Mouse (Mus musculus): Measurements from ENCODE around the gene Mpig6b. TPM values are rescaled to one million over a fixed set of nuclear protein-coding genes. Genes with fewer than 3 reads are reported as not detected.

Mpig6b gene
- polyA plus RNA-seq, 1 experiment from 2014 or later = 0.68 TPM

DNA sequence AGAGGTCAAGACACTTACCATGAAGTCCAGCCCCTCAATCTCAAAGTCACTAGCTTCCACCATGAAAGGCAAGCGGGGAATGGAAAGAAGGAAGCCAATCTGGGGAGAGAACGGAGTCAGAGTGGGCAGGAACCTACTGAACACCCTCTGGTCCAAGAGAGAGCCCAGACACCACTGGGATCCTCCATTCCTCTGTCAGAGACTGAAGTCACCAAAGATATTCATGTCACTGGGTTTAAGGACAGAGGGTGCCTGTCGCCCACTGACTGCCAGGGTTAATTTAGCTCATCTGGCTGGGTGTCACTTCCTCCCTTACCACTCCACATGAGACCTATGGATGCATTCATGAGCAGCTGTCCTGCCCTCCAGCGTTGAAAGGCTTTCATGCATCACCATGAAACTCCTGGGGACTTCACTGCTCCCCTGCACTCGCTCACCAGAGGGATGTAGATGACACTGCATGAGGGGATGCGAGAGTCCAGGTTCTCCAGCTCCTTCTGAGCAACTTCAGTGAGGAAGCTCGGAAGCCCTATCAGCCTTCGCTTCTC, 33.6 kb downstream of the Mpig6b start:
- Histone ChIP-seq H3K4me1 (replicated peaks) (peaks cover 8% of the 10 kb centered on the region), H3K27me3 (no peaks in the 10 kb centered on the region), H3K9me3 (no peaks in the 10 kb centered on the region), H3K36me3 (no peaks in the 10 kb centered on the region), H3K4me3 (replicated peaks) (no peak overlapping the region), H3K9ac (replicated peaks) (no peak overlapping the region), H3K27ac (no peak overlapping the region), H3K4me2 (no peak overlapping the region)
- WGBS = 69% methylated on average over 8 of the region's 8 CpGs
- no peak for ATAC-seq (ENCODE audit: insufficient number of reproducible peaks, insufficient read depth, low FRiP score, low TSS enrichment, low read depth)

DNA sequence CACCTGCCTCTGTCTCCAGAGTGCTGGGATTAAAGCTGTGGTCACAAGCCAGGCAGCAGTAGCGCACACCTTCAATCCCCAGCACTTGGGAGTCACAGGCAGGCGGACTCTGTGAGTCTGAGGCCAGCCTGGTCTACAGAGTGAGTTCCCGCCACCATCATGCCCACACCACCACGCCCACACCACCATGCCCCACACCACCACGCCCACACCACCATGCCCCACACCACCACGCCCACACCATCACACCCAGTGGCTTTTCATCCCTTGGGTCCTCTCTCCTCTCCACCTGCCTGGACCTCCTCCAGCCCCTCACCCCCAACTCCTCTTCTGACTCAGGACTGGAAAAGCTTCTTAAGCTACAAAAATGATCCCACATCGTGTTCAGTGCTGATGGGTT, 34.1 kb downstream of the Mpig6b start:
- ATAC-seq (ENCODE audit: insufficient number of reproducible peaks, insufficient read depth, low FRiP score, low TSS enrichment, low read depth) = no peak
- peaks cover 12% of the 10 kb centered on the region for H3K4me1 ChIP-seq (replicated peaks)
- no peak overlapping the region for H3K4me3 ChIP-seq (replicated peaks)
- H3K4me2 ChIP-seq = no peak overlapping the region
- H3K36me3 ChIP-seq = no peaks in the 10 kb centered on the region
- no peak overlapping the region for H3K27ac ChIP-seq
- 85% methylated on average over 7 of the region's 7 CpGs for whole genome bisulfite sequencing
- H3K27me3 ChIP-seq = no peaks in the 10 kb centered on the region
- no peak overlapping the region for H3K9ac ChIP-seq (replicated peaks)
- no peaks in the 10 kb centered on the region for H3K9me3 ChIP-seq

DNA sequence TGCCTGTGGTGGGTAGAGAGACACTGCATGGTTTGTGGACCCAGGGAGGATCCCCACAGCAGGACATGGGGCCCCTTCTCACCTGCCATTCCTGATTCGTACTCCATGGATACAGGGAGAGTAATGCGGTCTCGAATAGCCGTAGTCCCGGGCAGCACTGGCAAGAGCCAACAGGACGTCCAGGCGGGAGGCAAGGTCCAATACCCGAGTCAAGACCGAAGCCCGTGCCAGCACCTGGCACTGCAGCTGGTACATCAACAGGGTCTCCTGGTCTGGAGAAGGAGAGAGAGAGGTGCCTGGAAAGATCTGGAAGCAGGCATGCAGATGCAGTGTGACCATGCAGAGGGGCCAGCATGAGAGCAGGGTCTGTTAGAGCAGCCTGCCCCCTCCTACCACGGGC, 34.7 kb downstream of the Mpig6b start:
- Histone ChIP-seq H3K27ac (no peak overlapping the region), H3K36me3 (no peaks in the 10 kb centered on the region), H3K4me1 (replicated peaks) (peaks cover 13% of the 10 kb centered on the region), H3K4me2 (no peak overlapping the region), H3K9ac (replicated peaks) (0 out of 2 replicates have a peak overlapping the region, but pooled peaks have one; percentile 23), H3K9me3 (no peaks in the 10 kb centered on the region), H3K27me3 (no peaks in the 10 kb centered on the region), H3K4me3 (replicated peaks) (no peak overlapping the region)
- WGBS = 88% methylated on average over 11 of the region's 11 CpGs
- no peak for ATAC-seq (ENCODE audit: insufficient number of reproducible peaks, insufficient read depth, low FRiP score, low TSS enrichment, low read depth)

DNA sequence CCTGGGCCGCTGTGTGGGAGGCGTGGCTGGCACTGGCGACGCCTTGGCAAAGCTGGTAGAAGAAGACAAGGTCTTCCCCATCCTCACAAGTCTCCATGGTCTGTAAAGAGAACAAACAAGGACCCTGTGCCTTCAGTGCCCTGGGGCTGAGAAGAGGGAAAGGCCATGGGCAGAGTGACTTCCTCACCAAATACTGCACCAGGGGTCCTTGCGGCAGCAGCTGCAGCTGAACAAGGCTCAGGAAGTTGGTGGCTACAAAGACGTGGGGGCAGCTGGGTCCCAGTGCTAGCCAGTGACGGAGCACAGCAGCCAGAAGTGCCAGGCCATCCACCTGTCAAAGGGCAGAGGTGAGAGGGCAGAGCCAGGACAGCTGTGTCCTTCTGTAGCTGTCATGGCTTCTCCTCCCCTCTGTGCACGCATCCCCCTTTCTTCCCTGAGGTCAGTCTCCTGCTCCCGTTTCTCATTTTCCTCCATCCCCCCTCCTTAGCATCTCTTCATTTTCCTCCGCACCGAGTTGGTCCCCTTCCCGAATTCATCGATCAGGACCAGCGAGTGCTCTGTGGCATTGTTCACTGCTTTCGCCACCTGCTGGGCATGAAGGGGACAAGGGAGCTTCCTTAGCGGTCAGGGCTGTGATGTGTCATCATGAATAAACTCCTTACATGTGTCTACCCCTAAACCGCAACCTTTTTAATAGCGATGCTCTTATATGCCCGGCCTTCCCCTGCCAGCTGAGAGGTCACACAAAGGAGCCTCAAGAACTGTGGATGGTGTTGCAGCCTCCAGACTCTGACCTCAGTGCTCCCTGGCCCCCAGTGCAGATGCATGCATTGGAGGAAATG, 36.1 kb downstream of the Mpig6b start:
- no peaks in the 10 kb centered on the region for H3K27me3 ChIP-seq
- H3K4me2 ChIP-seq = no peak overlapping the region
- H3K36me3 ChIP-seq = no peaks in the 10 kb centered on the region
- no peak overlapping the region for H3K9ac ChIP-seq (replicated peaks)
- peaks cover 17% of the 10 kb centered on the region for H3K4me1 ChIP-seq (replicated peaks)
- no peak for ATAC-seq (ENCODE audit: insufficient number of reproducible peaks, insufficient read depth, low FRiP score, low TSS enrichment, low read depth)
- H3K4me3 ChIP-seq (replicated peaks) = no peak overlapping the region
- WGBS = 41% methylated on average over 19 of the region's 19 CpGs
- no peaks in the 10 kb centered on the region for H3K9me3 ChIP-seq
- H3K27ac ChIP-seq = no peak overlapping the region

DNA sequence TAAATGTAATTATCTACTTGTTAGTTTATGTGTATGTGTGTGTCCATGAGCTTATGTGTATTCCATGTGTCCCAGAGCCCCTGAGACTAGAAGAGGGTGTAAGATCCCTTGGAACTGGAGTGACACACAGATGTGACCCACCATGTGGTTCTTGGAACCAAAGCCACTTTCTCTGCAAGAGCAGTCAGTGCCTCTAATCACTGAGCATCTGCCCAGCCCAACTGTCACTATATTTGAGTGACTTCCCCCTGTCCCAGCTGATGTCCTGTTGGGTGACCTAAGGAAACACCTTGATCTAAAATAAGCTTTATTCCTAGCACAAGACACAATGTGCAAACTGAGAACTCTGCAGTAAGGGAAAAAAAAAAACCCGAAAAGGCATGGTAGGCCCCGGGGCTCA, 37.7 kb downstream of the Mpig6b start:
- Histone ChIP-seq H3K4me3 (replicated peaks) (no peak overlapping the region), H3K9ac (replicated peaks) (no peak overlapping the region), H3K9me3 (no peaks in the 10 kb centered on the region), H3K27ac (no peak overlapping the region), H3K36me3 (no peaks in the 10 kb centered on the region), H3K4me2 (no peak overlapping the region), H3K4me1 (replicated peaks) (peaks cover 17% of the 10 kb centered on the region), H3K27me3 (no peaks in the 10 kb centered on the region)
- no peak for ATAC-seq (ENCODE audit: insufficient number of reproducible peaks, insufficient read depth, low FRiP score, low TSS enrichment, low read depth)
- WGBS = 66% methylated on average over 2 of the region's 2 CpGs

DNA sequence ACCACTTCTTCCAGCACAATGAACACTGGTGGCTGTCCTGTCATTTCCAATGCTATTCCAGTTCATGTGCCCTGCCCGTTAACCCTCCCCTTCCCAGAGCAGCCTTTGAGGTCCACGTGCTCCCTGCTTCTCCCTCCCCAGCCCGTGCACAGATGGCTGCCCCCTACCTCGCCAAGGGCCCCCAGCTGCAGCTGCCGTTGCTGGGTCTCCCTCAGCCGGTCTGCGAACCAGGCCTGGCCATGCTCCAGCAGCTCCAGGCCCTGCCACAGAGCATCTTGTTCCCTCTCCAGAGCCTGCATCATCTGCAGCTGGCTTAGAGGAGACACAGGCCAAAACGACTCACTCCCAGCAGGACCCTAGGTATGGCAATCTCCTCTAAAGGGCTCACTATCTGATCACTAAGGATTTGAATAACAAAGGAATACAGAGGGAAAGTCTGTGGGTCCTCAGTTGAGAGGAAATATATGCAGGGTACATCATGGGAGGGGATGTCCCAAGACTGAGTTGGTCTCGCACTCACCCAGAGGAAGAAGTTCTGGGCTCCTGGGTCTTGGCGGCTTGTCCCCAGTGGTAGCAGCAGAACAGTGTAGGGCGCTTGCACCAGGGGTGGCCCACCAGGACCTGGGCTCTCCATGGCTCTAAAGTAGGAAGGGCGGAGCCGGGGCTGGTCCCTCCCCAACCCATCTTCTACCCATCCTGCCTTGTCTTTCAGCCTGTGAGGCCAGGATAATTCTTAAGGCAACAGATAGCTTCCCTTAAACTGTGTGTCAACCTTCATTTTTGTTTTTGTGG, 38.5 kb downstream of the Mpig6b start, which contains the start of gene Sapcd1:
Gene Sapcd1 (minus strand): TSS at position 740 of the 792 bp plus-strand sequence.
- Histone ChIP-seq H3K27me3 (no peaks in the 10 kb centered on the region), H3K4me2 (peak within 1 kb of the TSS; percentile 18), H3K9ac (replicated peaks) (0 out of 2 replicates have a peak within 1 kb of the TSS, but pooled peaks have one; percentile 8), H3K36me3 (no peaks in the 10 kb centered on the region), H3K4me1 (replicated peaks) (peaks cover 17% of the 10 kb centered on the region), H3K9me3 (no peaks in the 10 kb centered on the region), H3K4me3 (replicated peaks) (peak within 1 kb of the TSS; percentile 12; the same call in 1 of the 2 replicates), H3K27ac (peak within 1 kb of the TSS; percentile 63)
- ATAC-seq (ENCODE audit: insufficient number of reproducible peaks, insufficient read depth, low FRiP score, low TSS enrichment, low read depth) = 0 out of 2 replicates have a peak, but pooled peaks have one; percentile 50
- WGBS = 34% methylated on average over 13 of the region's 13 CpGs

DNA sequence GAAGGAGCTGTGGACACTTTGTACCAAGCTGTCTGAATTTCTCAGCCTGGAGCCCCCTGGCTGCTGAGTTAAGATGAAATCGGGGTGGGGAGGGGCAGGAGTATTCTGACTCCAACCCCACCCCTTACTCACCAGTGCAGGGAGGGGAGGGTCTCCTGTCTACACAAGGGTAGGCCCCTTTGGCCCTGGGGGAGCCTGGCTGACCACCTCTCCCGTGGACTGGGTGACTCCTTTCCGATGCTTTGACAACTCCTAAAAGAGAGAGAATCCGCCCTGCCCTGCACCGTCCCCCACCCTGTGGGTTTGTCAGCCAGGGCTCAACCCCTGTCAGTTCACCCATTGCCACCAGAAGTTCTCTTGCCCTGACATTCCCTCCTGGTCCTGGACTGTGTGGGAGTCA, 39.8 kb downstream of the Mpig6b start:
- no peak for ATAC-seq (ENCODE audit: insufficient number of reproducible peaks, insufficient read depth, low FRiP score, low TSS enrichment, low read depth)
- H3K4me1 ChIP-seq (replicated peaks) = peaks cover 23% of the 10 kb centered on the region
- WGBS = 84% methylated on average over 5 of the region's 5 CpGs
- no peak overlapping the region for H3K4me2 ChIP-seq
- no peak overlapping the region; the same call in 1 of the 2 replicates for H3K27ac ChIP-seq
- no peak overlapping the region for H3K9ac ChIP-seq (replicated peaks)
- no peaks in the 10 kb centered on the region for H3K36me3 ChIP-seq
- no peaks in the 10 kb centered on the region for H3K9me3 ChIP-seq
- H3K27me3 ChIP-seq = no peaks in the 10 kb centered on the region
- no peak overlapping the region for H3K4me3 ChIP-seq (replicated peaks)

DNA sequence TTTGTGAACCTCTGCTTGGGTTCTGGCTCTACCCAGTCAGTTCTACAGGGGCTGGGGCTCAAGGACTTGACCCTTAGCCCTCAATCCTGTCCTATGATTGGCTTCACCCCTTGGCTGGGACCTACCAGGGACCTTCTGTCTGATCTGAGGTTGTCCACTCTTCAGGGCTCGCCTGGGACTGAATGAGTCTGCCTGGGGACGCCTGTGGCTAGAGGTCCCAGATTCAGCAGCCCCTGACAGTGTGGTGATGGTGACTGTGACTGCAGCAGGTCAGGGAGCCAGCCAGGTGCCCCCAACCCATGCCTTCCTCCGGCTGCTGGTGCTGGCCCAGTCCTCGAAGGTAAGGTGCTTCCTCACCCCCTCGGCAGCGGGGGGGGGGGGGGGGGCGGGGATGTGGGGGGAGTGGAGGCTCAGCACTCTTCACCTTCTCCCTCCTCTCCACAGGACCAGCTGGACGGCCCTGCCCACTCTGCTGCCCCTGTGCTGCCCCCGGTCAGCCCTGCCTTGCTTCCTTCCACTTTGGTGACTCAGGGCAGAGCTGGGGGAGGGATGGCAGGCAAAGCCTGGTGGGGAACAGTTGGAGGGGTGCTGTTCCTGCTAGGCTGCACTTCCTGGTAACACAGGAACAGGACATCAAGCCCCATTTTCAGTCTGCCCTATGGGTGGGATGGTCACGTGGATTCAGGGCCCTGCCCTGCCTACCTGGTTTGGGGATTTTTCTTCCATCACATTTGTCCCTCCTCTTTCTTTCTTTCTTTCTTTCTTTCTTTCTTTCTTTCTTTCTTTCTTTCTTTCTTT, 41.1 kb downstream of the Mpig6b start:
- 62% methylated on average over 9 of the region's 10 CpGs for WGBS
- Histone ChIP-seq H3K36me3 (no peaks in the 10 kb centered on the region), H3K4me3 (replicated peaks) (no peak overlapping the region), H3K9me3 (no peaks in the 10 kb centered on the region), H3K9ac (replicated peaks) (peak overlapping the region; percentile 45; the same call in 1 of the 2 replicates), H3K4me1 (replicated peaks) (peaks cover 24% of the 10 kb centered on the region), H3K27ac (no peak overlapping the region), H3K4me2 (no peak overlapping the region), H3K27me3 (no peaks in the 10 kb centered on the region)
- ATAC-seq (ENCODE audit: insufficient number of reproducible peaks, insufficient read depth, low FRiP score, low TSS enrichment, low read depth) = no peak

DNA sequence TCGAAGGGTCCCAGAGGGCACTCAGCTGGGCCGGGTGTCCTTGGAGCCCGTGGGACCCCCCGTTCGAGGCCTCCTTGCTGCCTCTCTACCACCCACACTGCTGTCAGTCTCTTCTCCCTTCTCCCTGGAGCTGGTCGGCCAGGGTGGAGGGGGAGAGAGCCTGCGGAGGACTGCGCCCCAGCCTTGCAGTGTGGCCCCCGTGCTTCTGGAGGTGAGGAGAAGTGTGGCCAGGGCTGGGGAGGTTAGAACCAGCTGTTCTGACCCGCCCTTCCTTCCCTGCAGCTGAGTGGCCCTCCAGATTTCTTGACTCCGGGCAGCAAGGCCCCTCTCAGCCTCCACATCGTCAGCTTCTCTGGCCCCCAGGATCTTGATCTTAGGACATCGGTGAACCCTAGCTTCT, 41.7 kb downstream of the Mpig6b start:
- no peaks in the 10 kb centered on the region for H3K9me3 ChIP-seq
- peaks cover 20% of the 10 kb centered on the region for H3K4me1 ChIP-seq (replicated peaks)
- 82% methylated on average over 13 of the region's 13 CpGs for WGBS
- no peak overlapping the region for H3K4me2 ChIP-seq
- no peaks in the 10 kb centered on the region for H3K36me3 ChIP-seq
- no peak for ATAC-seq (ENCODE audit: insufficient number of reproducible peaks, insufficient read depth, low FRiP score, low TSS enrichment, low read depth)
- no peak overlapping the region for H3K27ac ChIP-seq
- H3K27me3 ChIP-seq = no peaks in the 10 kb centered on the region
- peak overlapping the region; percentile 45; the same call in 1 of the 2 replicates for H3K9ac ChIP-seq (replicated peaks)
- H3K4me3 ChIP-seq (replicated peaks) = no peak overlapping the region

DNA sequence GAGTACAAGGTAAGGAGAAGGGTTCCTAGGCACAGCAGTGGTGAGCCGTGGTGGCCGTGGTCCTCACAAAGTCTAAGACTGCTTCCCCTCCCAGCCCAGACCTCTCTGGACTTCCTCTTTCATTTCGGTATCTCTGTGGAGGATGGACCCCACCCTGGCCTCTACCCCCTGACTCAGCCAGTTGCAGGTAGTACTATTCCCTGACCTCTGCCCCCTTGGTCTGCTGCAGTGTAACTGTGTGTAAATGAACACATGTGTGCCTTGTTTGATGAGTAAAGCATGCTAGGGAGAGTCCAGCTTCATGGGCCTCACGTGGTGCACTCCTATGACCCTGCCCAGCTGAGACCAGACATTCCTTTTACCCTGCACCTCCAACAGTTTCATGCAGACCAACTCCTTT, 42.2 kb downstream of the Mpig6b start:
- 71% methylated on average over 4 of the region's 4 CpGs for WGBS
- Histone ChIP-seq H3K4me1 (replicated peaks) (peaks cover 20% of the 10 kb centered on the region), H3K27ac (no peak overlapping the region), H3K4me3 (replicated peaks) (no peak overlapping the region), H3K4me2 (no peak overlapping the region), H3K27me3 (no peaks in the 10 kb centered on the region), H3K9me3 (no peaks in the 10 kb centered on the region), H3K36me3 (no peaks in the 10 kb centered on the region), H3K9ac (replicated peaks) (no peak overlapping the region)
- ATAC-seq (ENCODE audit: insufficient number of reproducible peaks, insufficient read depth, low FRiP score, low TSS enrichment, low read depth) = no peak
